Mouse (Mus musculus): ENCODE measurements around the gene Nck2.

Nck2 gene

GRCm38 (mm10) chr1:43589910-43590309 is 145.5 kb downstream of the Nck2 start:
- DNase-seq: no peak

DNA sequence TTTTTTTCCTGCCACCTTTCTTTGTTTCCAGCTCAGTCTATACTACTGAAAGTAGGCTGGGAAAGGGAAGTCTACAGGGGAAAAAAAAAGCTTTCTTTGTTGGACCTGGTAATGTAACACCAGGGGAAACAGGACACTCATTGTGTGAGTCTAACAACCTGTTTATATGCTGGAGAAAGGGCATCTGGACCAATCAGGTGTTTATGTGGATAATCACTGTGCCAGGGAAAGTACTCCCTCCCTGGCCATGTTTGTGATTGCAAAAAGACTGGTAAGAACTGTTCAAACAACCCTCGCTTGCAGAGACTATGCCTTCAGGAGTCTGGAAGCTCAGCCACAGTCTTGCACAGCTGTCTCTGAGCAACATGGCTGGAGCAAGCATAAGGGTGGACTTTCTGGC is 146.3 kb downstream of the Nck2 start:
- DNase-seq: no peak

DNA sequence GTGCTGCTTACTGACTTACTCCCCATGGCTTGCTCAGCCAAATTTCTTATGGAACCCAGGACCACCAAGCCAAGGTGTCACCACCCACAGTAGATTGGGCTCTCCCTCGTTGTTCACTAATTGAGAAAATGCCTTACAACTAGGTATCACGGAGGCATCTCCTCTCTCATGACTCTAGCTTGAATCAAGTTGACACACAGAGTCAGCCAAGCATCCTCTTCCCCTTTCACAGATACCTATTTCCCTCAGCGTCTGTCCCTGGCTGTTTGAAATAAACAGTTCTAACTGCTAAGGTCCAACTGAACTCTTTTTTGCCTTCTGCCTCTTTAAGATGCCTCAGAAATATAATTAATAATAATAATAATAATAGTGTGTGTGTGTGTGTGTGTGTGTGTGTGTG is 148.7 kb downstream of the Nck2 start:
- no peak for DNase-seq

DNA sequence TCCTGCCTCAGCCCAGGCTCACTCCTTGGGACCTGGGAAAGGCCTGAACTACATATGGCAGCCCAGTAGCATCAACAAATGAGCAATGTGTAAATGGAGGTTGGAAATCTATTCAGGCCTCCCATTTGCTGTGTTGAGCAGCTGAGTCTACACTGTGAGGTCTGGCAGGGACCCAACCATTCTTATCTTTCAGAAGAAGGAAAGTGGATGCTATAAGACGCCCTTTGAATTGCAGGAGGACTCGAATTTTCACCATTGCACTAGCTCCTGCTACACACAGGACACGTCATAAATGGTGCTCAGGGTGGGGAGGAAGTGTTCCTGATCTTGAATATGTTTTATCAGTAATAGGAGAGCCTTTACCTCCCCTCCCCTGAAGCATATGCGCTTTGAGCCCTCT is 150.4 kb downstream of the Nck2 start:
- no peak for DNase-seq

DNA sequence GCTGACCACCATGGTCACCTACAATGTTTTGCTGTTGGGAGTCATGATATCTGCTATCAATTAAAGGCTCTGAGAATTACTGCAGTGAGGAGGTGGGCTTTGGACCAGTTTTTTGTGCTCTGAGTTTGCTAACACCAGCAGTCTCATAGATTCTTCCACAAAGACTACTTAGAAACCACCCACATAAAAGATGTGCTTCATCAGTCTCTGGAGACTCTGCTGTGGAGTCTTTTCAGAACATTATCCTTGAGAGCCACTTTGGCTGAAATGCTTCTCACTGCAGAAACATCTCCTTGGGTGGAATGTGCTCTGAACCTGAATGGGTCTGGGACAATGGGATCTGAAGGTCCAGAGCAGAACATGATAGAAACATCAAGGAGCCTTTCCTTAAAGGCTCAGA is 153.4 kb downstream of the Nck2 start:
- DNase-seq: no peak

- DNase-seq: no peak
Measured at GRCm38 (mm10) chr1:43599483-43599882, 155.1 kb downstream of the Nck2 start.

GRCm38 (mm10) chr1:43601054-43601453 is 156.7 kb downstream of the Nck2 start:
- no peak for DNase-seq

DNA sequence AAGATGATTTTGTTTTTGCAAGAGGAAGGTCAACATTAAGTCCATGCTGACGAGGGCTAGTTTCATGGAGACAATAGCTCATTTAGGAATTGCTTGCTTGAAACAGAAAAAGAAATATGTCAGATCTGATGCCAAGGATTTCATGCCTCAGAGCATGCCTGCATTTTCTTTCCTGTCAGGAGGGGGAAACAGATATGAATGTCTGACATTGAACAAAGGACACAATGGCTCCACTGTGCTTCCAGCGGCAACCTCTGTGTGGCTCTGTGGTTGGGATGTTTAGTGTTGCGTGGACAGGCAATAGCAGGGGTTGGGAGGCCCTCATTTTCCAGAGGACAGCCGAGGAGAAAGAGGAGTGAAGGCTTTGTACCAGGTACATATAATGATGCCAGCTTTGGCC is 171.6 kb downstream of the Nck2 start:
- DNase-seq: peak; percentile 24
